Mouse (Mus musculus): ENCODE measurements around the gene Sergef. TPM values are rescaled to one million over a fixed set of nuclear protein-coding genes. Genes with fewer than 3 reads are reported as not detected.
A peak's percentile ranks its signal among the peaks of the same experiment; 100 is the strongest.

Sergef gene
- polyA plus RNA-seq, 1 experiment from 2014 or later: 15.5 TPM

GRCm38 (mm10) chr7:46409204-46409789 lies 230.3 kb downstream of the Sergef start:
- no peak overlapping the region for H3K4me2 ChIP-seq (ENCODE audit: low read length)
- TF ChIP-seq CTCF (IDR thresholded peaks at IDR 0.05; ENCODE audit: low read depth): no peak
- no peak overlapping the region for H3K4me3 ChIP-seq (replicated peaks; ENCODE audit: low read depth, low read length)
- WGBS: 19% methylated on average over 12 of the region's 12 CpGs
- H3K4me1 ChIP-seq (replicated peaks; ENCODE audit: insufficient read depth, low read length): no peaks in the 10 kb centered on the region
- no peak overlapping the region for H3K27ac ChIP-seq
- DNase-seq (ENCODE audit: low spot score) (peak; percentile 39), ATAC-seq (replicated peaks; ENCODE audit: low FRiP score, low read depth) (peak; percentile 53)
- H3K36me3 ChIP-seq (ENCODE audit: insufficient read depth, low read length): no peaks in the 10 kb centered on the region
- H3K27me3 ChIP-seq (ENCODE audit: insufficient read depth, low read length): no peaks in the 10 kb centered on the region
- no peak overlapping the region for H3K9ac ChIP-seq (ENCODE audit: low read depth, low read length)
- H3K9me3 ChIP-seq (replicated peaks; ENCODE audit: low read length): no peaks in the 10 kb centered on the region

DNA sequence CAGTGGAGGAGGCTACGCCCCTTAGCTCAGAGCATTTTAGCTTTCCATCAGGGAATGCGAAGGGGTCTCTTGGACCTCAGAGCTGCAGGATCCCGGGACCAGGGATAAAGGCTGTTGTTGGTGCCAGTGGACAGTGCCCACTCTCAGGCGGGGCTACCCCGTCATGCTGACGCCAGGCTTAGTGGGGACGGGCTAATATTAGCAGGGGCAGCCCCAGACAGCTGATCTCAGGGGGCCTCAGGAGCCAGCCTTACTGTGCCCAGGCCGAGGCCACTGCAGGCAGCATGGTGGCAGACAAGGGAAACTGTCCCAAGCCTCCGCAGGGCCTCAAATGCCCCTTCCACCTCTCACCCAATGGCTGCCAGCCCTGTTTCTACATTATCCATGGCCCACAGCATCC lies 231.0 kb downstream of the Sergef start:
- ATAC-seq (replicated peaks; ENCODE audit: low FRiP score, low read depth) (no peak), DNase-seq (ENCODE audit: low spot score) (no peak)
- TF ChIP-seq CTCF (IDR thresholded peaks at IDR 0.05; ENCODE audit: low read depth): no peak
- Histone ChIP-seq H3K9ac (ENCODE audit: low read depth, low read length) (no peak overlapping the region), H3K9me3 (replicated peaks; ENCODE audit: low read length) (no peaks in the 10 kb centered on the region), H3K4me1 (replicated peaks; ENCODE audit: insufficient read depth, low read length) (no peaks in the 10 kb centered on the region), H3K4me3 (replicated peaks; ENCODE audit: low read depth, low read length) (no peak overlapping the region), H3K27ac (no peak overlapping the region), H3K36me3 (ENCODE audit: insufficient read depth, low read length) (no peaks in the 10 kb centered on the region), H3K4me2 (ENCODE audit: low read length) (no peak overlapping the region), H3K27me3 (ENCODE audit: insufficient read depth, low read length) (no peaks in the 10 kb centered on the region)
- 73% methylated on average over 9 of the region's 9 CpGs for WGBS

- no peak for DNase-seq (ENCODE audit: low spot score)
- Histone ChIP-seq H3K9ac (ENCODE audit: low read depth, low read length) (no peak overlapping the region), H3K27ac (no peak overlapping the region), H3K27me3 (ENCODE audit: insufficient read depth, low read length) (no peaks in the 10 kb centered on the region), H3K9me3 (replicated peaks; ENCODE audit: low read length) (no peaks in the 10 kb centered on the region), H3K4me2 (ENCODE audit: low read length) (no peak overlapping the region), H3K4me3 (replicated peaks; ENCODE audit: low read depth, low read length) (no peak overlapping the region), H3K36me3 (ENCODE audit: insufficient read depth, low read length) (no peaks in the 10 kb centered on the region), H3K4me1 (replicated peaks; ENCODE audit: insufficient read depth, low read length) (no peaks in the 10 kb centered on the region)
- no peak for TF ChIP-seq CTCF (IDR thresholded peaks at IDR 0.05; ENCODE audit: low read depth)
- no peak for ATAC-seq (replicated peaks; ENCODE audit: low FRiP score, low read depth)
- WGBS: 83% methylated on average over 7 of the region's 7 CpGs
These were observed 234.9 kb downstream of the Sergef start for GRCm38 (mm10) chr7:46404756-46405155.

DNA sequence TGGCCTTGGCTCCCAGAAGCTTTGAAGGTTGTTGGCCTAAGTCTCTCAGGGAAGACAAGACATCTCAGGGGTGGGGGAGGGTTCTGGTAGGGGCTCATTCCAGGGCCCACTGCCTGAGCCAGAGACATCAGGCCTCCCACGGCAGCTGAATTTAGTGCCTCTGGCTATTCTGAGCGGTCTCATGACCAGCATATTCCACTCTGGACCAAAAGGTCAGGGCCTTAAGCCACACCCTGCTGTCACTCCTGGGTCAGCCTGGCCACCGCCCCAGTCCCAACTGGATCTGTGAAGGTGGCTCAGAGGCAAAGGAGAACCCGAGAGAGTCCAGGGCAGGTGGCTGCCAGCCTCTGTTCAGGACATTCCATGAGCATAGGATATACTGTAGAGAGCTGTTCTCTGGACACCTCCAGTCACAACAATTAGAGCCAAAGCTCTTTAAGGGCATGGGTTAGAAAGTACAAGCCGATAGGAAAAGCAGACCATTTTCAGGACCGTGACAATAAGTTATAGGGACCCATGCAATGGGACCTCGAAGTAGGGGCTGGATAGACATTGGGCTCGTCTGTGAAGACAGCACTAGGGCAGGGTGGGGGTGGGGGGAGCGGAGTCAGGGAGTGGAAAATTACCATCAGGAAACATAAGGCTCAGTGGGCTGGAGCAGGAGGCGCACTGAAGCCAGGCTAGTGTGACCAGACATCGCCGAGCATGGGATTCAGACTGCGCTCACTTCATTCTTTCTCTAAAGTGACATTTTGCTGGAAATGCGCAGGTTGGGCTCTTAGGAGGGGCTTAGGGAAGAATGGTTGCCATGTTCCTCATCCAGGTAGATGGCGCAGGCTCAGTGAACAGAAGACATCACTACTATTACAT lies 235.8 kb downstream of the Sergef start:
- 65% methylated on average over 15 of the region's 15 CpGs for WGBS
- no peak overlapping the region for H3K27ac ChIP-seq
- ATAC-seq (replicated peaks; ENCODE audit: low FRiP score, low read depth): no peak
- peaks cover 5% of the 10 kb centered on the region; the same call in 1 of the 2 replicates for H3K27me3 ChIP-seq (ENCODE audit: insufficient read depth, low read length)
- no peak for TF ChIP-seq CTCF (IDR thresholded peaks at IDR 0.05; ENCODE audit: low read depth)
- H3K9ac ChIP-seq (ENCODE audit: low read depth, low read length): no peak overlapping the region
- no peak overlapping the region for H3K4me2 ChIP-seq (ENCODE audit: low read length)
- no peaks in the 10 kb centered on the region for H3K36me3 ChIP-seq (ENCODE audit: insufficient read depth, low read length)
- H3K4me1 ChIP-seq (replicated peaks; ENCODE audit: insufficient read depth, low read length): no peaks in the 10 kb centered on the region
- no peak for DNase-seq (ENCODE audit: low spot score)
- H3K9me3 ChIP-seq (replicated peaks; ENCODE audit: low read length): no peaks in the 10 kb centered on the region
- no peak overlapping the region for H3K4me3 ChIP-seq (replicated peaks; ENCODE audit: low read depth, low read length)

GRCm38 (mm10) chr7:46401371-46402180 lies 238.0 kb downstream of the Sergef start:
- WGBS: 64% methylated on average over 3 of the region's 3 CpGs
- no peak overlapping the region for H3K27ac ChIP-seq
- TF ChIP-seq CTCF (IDR thresholded peaks at IDR 0.05; ENCODE audit: low read depth): no peak

DNA sequence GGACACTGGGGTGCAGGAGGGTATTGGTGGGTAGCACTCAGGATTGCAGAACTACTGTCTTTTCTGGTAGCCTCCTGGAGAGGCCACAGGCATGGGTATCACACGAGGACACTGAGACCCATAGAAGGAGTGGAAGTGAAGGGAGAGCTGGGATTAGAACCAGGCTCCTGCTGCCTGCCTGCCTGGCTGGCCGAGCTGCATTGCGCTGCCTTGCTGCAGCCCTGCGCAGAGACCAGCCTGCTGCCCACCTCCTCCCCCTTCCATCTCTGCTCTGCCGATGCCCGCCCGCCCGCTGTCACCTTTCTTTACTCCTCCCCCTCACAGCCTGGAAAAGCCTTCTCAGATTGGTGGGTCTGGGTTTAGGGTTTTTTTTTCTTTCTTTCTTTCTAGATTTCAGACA lies 239.3 kb downstream of the Sergef start:
- WGBS: 28% methylated on average over 8 of the region's 8 CpGs
- peaks cover 10% of the 10 kb centered on the region for H3K4me1 ChIP-seq (replicated peaks; ENCODE audit: insufficient read depth, low read length)
- DNase-seq (ENCODE audit: low spot score) (no peak), ATAC-seq (replicated peaks; ENCODE audit: low FRiP score, low read depth) (no peak)
- no peak overlapping the region for H3K4me3 ChIP-seq (replicated peaks; ENCODE audit: low read depth, low read length)
- no peak overlapping the region for H3K27ac ChIP-seq
- H3K9ac ChIP-seq (ENCODE audit: low read depth, low read length): no peak overlapping the region
- TF ChIP-seq CTCF (IDR thresholded peaks at IDR 0.05; ENCODE audit: low read depth): no peak
- no peaks in the 10 kb centered on the region for H3K9me3 ChIP-seq (replicated peaks; ENCODE audit: low read length)
- H3K4me2 ChIP-seq (ENCODE audit: low read length): no peak overlapping the region
- peaks cover 27% of the 10 kb centered on the region for H3K27me3 ChIP-seq (ENCODE audit: insufficient read depth, low read length)
- no peaks in the 10 kb centered on the region for H3K36me3 ChIP-seq (ENCODE audit: insufficient read depth, low read length)

More at GRCm38 (mm10) chr7:46401371-46402180, 238.0 kb downstream of the Sergef start:
- H3K4me1 ChIP-seq (replicated peaks; ENCODE audit: insufficient read depth, low read length): 0 out of 2 replicates have a peak, but pooled peaks cover under 1% of the 10 kb centered on the region
- H3K4me2 ChIP-seq (ENCODE audit: low read length): no peak overlapping the region
- H3K4me3 ChIP-seq (replicated peaks; ENCODE audit: low read depth, low read length): no peak overlapping the region
- DNase-seq (ENCODE audit: low spot score): no peak
- ATAC-seq (replicated peaks; ENCODE audit: low FRiP score, low read depth): no peak
- peaks cover 26% of the 10 kb centered on the region for H3K27me3 ChIP-seq (ENCODE audit: insufficient read depth, low read length)
- H3K9me3 ChIP-seq (replicated peaks; ENCODE audit: low read length): no peaks in the 10 kb centered on the region
- H3K9ac ChIP-seq (ENCODE audit: low read depth, low read length): no peak overlapping the region
- H3K36me3 ChIP-seq (ENCODE audit: insufficient read depth, low read length): no peaks in the 10 kb centered on the region
